Mouse (Mus musculus) hindbrain, postnatal 0 days (tissue): ENCODE measurements at regions not wholly inside any gene's neighbourhood (a gene's known extent, or its start where the extent isn't known, plus 50 kb on each side); places are given as distances from the start of the nearest gene placed in this dataset.

Source experiments
- ATAC-seq: fragments of 200-750 bp; cut with Nextera tagmentation; 2 replicates; pipeline ENCODE4 v1.8.0; 2017; ENCODE audit warnings: mild to moderate bottlenecking, moderate TSS enrichment, moderate library complexity
- DNase-seq: peaks from one replicate; pipeline ENCODE4 v3.0.0-alpha.2; 2015; ENCODE audit warnings: low spot score
- H3K27ac ChIP-seq: fragments of 300-500 bp; sonication (generic); 2 replicates; pipeline ENCODE4 v1.5.1; 2014; ENCODE audit warnings: mild to moderate bottlenecking
- H3K27me3 ChIP-seq: fragments of 300-500 bp; sonication (generic); 2 replicates; pipeline ENCODE4 v1.6.1; 2014; ENCODE audit warnings: low read length, mixed read lengths; ENCODE audit not compliant: insufficient read depth
- H3K36me3 ChIP-seq: fragments of 300-500 bp; sonication (generic); 2 replicates; pipeline ENCODE4 v1.6.1; 2014; ENCODE audit warnings: low read length, mixed read lengths; ENCODE audit not compliant: insufficient read depth
- H3K4me1 ChIP-seq: fragments of 300-500 bp; sonication (generic); 2 replicates; pipeline ENCODE4 v1.6.1; 2014; ENCODE audit warnings: antibody characterized with exemption, low read length, mixed read lengths; ENCODE audit not compliant: insufficient read depth
- H3K4me2 ChIP-seq: fragments of 300-500 bp; sonication (generic); 2 replicates; pipeline ENCODE4 v1.6.1; 2014; ENCODE audit warnings: low read depth, mild to moderate bottlenecking, low read length, moderate library complexity, mixed read lengths
- H3K4me3 ChIP-seq: fragments of 300-500 bp; sonication (generic); 2 replicates; pipeline ENCODE4 v1.5.1; 2014; ENCODE audit warnings: low read length
- H3K9ac ChIP-seq: fragments of 300-500 bp; sonication (generic); replicated peaks from 2 replicates; pipeline ENCODE4 v1.6.1; 2014; ENCODE audit warnings: mild to moderate bottlenecking, low read length, moderate library complexity, mixed read lengths
- H3K9me3 ChIP-seq: fragments of 300-500 bp; sonication (generic); 2 replicates; pipeline ENCODE4 v1.6.1; 2016; ENCODE audit warnings: low read length, mixed read lengths
- CTCF ChIP-seq: IDR thresholded peaks from 2 replicates; pipeline ENCODE4 v1.5.1; 2016; ENCODE audit warnings: antibody characterized with exemption, control low read depth, low read depth
- WGBS: fragments of 180-500 bp; shearing (Covaris S2); extraction: QIAGEN DNeasy Blood & Tissue Kit; methylation state at CpG from one replicate; pipeline ENCODE4 v1.1.7; 2014; 5-methylcytosine and 5-hydroxymethylcytosine counted together

DNA sequence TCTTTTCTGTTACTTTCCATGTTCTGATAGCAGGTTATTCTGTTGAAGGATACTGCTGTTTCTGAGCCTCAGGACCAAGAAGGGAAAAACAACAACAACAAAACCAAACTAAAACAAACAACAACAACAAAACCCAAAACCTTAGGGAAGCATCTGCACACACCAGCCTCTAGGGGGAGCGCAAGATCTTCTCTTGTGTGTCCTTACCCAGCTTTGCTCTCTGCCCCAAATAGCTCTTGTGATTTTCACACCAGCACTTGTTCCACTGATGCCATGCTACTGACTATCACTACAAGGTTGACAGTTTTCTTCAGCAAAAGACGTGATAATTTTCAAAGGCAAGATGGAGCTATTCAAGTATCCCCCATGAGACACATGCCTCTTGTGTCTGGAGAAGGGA, 59.8 kb upstream of the Nrg3 start:
- Histone ChIP-seq H3K36me3 (no peaks in the 10 kb centered on the region), H3K27me3 (no peaks in the 10 kb centered on the region), H3K9ac (no peak overlapping the region), H3K9me3 (no peaks in the 10 kb centered on the region), H3K4me1 (no peaks in the 10 kb centered on the region), H3K4me3 (no peak overlapping the region), H3K27ac (no peak overlapping the region), H3K4me2 (no peak overlapping the region)
- peak; percentile 70 for DNase-seq
- WGBS = 17% methylated on average over 2 of the region's 2 CpGs
- TF ChIP-seq CTCF = peak; percentile 80
- no peak for ATAC-seq
